Mouse (Mus musculus) retina, embryonic 14.5 days (tissue): Measurements from ENCODE around the gene Lonp1.
"Not testable (repeated sequence)": the region's sequence is repeated elsewhere in the genome, so short reads cannot be mapped to it uniquely, and the experiment has no call there.

Experiments
- DNase-seq: peaks from one replicate; pipeline ENCODE4 v3.0.0-alpha.2; 2015; ENCODE audit warnings: low spot score

Lonp1 gene

DNA sequence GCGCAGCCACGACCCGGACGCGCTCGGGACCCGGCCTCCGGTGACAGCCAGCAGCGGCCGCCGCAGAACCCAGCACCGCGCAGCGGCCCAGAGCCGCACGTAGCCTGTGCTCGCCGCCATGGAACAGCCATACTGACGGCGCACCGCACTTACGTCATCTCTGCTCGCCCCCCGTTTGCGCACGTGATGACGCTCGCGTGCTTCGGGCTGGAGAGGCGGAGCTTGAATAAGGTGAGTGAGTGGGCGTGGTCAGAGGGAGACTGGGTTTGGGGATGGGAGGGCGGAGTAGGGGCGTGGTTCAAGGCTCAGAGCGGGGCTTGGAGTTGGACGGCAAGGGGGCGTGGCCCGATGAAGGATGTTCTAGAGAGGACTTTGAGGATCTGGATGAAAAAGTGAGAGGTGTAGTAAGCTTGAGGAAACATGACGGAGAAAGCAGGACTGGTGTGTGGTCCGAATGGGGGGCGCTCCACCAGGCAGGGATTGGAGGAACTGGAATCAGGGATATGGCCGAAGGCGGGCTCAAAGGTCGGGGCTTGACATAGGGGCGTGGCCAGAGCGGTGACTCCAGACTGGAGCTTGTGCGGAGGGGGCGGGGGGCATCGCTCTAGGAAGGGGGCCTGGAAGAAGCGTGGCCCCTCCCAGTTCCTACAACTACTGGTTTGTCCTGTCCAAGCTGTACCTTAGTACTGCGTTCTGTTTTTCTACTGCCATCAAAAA, at the start of gene Lonp1:
Gene Lonp1, minus strand, starts transcription at position 134 of the 717 bp plus-strand sequence.
- peak; percentile 99 for DNase-seq

DNA sequence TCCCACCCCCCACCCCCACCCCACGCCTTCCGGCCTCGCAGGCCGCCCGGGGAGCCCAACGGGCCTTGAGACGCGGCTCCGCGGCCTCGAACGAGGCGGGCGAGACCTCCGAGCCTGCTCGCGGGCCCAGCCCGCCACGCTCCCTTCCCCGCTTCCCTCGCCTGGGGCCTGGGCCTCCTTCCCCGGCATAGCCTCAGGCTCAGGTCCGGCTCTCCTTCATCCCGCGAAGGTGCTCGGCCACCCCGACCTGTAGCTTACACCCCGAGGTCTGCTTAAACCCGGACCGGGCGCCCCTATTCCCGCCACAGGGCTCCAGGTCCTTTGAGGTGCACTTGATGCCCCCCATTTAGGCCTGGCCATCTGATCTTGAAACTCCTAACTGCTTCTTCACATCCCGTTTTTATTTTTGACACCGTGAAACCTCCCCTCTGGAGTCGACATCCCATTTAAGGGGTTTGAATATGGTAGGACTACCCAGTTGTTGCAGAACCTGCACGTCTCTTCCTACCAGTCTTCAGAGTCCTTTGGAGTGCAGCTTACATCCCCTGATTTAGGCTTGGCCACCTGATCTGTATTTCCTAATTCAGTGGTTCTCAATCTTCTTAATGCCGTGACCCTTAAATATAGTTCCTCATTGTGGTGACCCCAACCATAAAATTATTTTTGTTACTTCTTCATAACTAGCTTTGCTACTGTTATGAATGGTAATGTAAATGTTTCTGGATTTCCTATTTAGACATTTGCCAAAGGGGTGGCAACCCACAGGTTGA, 47.1 kb upstream of the Lonp1 start:
- no peak for DNase-seq

DNA sequence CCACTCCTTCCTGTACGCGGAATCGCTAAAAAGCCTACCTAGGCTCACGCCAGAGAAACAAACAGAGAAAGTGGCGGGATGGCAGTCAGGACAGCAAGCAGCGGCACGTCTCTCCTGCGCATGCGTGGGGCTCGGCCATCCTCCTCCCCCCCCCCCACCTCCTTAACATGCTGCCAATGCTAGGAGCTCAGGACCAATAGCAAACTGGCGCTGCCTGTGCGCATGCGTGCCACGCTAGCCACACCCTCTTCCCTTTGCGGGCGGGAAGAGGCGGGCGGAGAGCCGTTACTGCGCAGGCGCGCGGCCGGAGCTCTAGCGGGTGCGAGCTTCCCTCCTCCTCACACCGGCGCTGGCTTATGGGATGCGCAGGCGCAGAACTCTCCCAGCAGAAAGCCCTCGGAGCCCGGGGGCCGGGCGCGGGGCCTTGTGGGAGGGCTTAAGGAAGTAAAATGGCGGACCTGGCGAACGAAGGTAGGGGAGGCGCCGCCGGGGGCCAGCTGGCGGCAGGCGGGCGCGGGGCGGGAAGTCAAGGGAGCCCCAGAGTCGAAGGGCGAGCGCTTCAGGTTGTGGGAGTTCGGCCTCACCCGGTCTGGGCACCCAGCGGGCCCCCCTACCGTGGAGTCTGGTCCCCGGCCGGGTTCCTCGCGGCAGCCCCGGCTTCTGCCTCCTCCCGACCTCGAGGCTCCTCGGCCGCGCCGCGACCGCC, 46.4 kb upstream of the Lonp1 start, which contains the start of gene Ranbp3:
Gene Ranbp3, plus strand, starts transcription at position 354 of the 706 bp plus-strand sequence.
- peak; percentile 99 for DNase-seq

DNA sequence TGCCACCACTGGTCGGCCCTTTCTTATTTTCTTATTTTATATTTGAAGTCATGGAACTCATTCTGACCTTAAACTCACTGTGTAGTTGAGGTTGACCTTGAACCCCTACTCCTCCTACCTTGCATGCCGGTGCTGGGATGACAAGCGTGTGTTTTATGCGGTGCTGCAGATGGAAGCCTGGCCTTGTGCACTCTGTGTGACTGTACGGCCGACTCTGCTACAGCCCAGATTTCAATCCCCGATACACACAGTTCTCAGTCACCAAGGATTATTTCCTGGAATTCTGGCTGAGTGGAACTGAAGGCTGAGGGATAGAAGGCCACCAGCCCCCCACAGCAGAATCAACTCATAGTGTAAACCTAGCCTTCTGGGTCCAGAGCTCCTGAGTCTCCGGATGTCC, 43.1 kb upstream of the Lonp1 start:
- DNase-seq: no peak

DNA sequence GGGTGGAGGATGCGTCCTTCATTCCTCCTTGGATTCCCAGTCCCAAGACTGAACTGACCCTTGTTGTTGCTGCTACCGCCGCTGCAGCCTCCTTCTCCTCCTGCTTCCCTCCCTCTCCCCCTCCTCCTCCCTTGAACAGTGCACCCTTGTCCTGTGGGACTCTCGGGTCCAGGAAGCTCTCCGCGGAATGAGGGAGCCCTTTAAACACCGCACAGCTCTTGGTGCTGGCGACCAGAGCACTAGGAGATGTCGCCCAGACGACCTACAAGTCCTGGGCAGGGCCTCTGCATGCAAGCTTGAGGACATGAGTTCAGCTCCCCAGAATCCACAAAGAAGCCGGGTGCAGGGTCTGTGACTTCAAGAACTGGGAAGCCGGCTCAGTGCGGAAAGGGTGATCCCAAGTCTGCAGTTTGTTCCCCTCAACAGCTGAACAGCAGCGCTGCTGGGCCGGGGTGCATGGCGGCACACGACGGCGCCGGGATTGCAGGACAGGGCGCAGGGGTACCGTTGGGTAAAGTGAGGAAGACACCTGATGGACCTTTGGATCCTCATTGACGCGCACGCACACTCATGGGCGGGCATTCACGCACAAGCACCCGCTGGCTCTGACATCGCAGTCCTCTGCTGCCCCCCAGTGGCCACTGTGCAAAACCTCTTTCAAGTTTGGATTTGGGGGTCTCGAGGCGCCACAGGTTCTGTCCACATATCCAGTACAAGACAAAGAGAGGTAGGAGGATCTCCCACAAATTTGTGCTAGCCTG, 41.9 kb upstream of the Lonp1 start:
- DNase-seq: peak; percentile 94

DNA sequence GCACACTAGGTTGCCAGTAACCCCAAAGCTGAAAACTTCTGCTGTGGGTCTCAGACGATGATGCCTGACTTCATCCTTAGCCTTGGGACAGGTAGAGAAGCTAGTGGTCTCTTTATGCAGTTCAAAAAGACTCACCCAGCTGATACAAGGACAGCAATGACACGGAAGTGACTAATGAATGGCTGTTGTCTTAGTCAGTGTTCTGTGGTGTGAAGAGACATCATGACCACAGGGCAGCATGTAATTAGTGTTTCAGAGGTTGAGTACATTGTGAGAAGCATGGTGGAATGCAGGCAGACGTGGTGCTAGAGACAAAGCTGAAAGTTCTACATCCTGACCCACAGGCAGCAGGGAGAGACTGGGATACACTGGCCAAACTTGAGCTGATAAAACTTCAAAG, 40.9 kb upstream of the Lonp1 start:
- no peak for DNase-seq

DNA sequence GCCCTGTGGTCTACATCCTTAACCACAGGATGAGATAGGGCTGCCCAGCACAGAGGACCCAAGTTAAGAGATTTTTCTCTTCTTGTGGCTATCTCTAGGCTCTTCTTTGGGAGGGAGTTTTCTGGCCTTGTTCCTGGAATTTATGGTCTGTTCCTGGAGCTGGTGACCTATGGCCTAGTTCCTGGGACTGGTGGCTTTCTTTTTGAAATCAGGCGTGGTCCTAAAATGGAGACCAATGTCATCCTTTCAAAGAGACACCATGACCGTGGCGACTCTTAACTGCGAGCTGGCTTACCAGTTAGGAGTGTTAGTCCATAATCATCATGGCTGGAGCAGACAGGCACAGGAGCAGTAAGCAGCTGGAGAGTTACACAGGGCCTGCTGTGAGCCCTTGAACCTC, 39.7 kb upstream of the Lonp1 start:
- DNase-seq: no peak

DNA sequence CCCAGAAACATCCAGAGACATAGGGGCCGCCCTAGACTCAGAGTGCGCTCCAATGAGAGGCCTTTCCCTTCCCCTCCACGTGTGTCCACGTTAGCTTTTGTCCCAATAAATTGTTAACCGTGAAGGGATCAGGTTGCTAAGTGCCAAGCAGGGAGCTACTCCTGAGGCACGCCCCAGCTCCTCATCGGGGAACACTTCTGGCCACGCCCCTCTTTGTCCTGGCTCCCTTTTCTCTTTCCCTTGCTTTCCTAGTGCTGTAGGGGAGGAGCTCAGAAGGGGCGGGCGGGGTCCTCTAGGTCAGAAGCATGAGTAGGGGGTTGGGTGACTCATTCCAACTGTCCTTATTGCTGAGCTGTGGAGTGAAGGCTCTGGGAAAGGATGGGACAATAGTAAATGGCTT, 37.6 kb upstream of the Lonp1 start:
- DNase-seq: peak; percentile 56

DNA sequence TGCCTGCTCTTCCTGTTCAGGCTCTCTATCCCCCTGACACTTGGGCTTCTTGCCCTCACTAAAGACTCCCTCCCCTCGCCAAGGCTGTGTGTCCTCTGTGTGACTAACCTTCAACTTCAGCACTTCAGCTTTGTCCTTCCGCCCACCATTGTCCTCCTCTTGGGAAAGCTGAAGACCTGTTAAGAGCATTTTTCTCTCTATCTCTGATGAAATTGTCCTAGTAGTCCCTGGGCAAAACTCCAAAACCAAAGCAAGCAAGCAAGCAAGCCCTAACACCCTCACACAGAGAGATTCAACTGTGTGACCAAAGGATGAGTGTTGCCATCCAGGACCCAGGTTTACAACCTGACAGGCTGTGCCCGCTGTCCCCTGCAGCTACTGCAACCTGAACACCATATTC, 37.0 kb upstream of the Lonp1 start:
- DNase-seq: no peak

DNA sequence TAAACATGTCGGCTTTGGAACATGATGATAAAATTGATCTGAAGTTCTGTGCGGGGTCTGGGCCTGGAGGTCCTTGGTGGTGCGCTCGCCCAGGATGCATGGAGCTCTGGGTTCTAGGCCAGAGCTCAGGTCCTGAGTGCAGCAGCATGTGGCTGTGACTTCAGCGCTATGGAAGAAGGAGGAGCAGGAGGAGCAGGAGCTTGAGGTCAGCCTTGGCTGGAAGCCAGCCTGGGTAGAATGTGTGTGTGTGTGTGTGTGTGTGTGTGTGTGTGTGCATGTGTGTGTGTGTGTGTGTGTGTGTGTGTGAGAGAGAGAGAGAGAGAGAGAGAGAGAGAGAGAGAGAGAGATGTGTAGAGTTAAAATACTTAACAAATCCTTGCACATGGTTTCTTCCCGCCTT, 29.5 kb upstream of the Lonp1 start:
- DNase-seq: no peak

DNA sequence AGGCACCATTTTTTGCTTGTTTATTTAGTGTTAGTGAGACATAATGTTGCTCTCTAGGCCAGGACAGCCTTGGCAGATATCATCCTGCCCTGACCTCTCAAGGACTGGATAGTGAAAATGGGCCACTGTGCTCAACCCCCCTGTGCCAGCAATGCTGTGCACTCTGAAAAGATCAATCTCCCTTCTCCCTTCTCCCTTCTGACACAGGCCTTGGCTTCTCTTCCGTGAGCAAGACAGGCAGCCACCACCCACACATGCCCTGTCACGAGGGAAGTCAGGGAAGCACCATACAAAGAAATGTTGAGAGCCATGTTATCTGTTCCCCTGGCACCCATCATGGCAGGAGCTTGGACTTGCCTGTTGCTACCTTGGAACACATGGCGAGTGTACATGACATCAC, 28.6 kb upstream of the Lonp1 start:
- DNase-seq: no peak

DNA sequence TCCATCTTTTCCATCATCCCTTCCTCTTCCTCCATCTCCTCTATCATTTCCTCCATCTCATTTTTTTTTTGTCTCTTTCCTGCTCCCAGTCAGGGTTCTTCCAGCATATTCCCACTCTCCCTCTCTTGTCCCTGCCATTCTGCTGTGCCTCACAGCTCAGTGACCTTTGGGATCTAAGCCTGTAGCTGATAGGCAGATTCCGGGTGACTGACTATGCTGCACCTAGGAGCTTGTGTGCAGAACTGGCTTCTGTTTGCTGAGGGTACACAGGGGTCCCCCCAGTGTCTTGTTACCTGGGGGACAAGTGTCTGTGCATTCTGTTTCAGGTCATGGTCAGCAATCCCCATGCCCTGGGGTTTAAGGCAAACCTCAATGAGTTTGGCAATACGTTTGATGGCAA, 28.1 kb upstream of the Lonp1 start:
- DNase-seq: no peak

DNA sequence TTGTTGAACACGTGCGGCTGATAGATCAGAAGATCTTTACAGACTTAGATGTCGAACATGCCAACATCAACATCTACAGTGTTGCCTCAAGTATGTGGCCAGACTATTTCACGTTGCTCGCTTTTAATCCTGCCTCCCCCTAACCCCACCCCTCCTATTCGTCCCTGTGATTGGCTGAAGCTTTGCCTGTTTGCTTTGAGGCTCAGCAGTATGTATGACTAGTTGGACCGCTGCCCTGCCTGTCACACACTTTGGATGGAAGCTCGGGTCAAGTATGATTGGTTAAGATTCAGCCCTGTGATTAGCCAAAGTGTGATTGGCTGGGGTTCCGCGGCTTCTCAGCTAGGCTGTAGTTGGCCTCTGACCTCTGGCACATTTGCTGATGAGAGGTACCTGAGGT, 25.1 kb upstream of the Lonp1 start:
- DNase-seq: no peak

DNA sequence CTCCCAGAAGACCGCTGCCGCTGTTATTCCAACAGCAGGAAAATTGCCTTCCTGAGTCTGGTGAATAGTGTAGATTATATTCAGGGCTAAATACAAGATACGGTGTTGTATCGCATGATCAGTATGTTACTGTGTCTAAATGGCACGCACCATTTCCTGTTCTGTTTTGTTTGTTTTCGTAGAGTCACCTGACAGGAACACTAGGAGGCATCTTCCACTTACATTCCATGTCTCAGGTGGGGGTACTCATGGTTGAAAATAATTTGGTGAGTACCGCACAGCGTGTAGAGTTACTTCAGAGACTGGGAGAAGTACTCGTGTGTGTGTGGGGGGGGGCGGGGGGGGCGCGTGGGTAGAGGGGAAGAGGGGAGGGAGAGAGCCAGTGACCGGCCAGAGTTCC, 20.9 kb upstream of the Lonp1 start:
- DNase-seq: no peak

DNA sequence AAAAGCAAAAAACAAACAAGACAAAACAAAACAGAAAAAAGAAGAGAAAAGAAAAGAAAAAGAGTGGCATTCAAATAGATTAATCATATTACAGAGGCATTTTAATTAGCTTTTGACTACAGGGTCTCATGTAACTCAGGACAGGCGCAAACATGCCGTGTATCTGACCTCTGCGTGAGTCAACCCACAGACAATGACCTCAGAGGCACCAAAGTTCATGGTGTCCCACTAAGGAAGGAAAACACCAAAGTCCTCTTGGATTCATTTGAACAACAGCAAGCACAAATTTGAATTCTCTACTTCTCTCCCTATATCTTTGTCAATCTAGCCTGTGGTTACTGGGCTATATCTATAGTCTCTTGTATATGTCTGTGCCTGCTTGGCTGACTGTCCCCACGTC, 16.6 kb upstream of the Lonp1 start:
- no peak for DNase-seq

DNA sequence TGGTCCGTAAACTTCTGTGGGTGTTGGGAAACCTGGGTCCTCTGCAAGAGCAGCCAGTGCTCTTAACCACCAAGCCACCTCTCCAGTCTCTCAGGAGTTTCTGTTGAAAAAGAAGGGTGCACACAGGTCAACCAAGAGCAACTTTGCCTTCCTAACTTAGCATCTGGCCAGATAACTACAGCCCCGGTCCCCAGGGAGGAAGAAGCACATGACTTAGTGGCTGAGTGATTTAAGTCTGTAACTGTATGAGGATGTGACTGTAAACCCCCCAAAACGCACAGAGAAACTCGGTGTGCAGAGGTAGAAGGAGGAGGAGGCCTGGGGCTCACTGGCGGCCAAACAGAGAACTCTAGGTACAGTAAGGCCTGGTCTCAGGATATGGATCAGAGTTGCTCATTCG, 7.3 kb upstream of the Lonp1 start:
- no peak for DNase-seq

DNA sequence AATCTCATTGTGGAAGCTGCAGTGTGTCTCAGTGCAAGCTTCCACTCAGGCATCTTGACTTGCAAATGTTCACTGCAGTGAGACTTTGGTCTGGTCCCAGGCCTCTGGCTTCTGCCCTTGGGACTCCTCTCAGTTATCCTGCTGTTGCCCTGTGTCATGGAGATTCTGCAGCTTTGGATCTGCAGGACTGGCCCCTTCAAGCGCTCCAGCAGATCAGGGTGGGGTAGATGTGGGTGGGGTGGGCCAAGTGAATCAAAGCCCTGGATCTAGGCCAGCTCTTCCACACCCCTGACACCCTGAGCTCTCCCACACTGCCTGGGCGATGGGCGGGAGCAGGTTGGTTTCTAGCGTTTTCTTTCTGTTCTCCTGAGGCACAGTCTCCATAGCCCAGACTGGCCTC, 5.1 kb upstream of the Lonp1 start:
- DNase-seq: no peak

DNA sequence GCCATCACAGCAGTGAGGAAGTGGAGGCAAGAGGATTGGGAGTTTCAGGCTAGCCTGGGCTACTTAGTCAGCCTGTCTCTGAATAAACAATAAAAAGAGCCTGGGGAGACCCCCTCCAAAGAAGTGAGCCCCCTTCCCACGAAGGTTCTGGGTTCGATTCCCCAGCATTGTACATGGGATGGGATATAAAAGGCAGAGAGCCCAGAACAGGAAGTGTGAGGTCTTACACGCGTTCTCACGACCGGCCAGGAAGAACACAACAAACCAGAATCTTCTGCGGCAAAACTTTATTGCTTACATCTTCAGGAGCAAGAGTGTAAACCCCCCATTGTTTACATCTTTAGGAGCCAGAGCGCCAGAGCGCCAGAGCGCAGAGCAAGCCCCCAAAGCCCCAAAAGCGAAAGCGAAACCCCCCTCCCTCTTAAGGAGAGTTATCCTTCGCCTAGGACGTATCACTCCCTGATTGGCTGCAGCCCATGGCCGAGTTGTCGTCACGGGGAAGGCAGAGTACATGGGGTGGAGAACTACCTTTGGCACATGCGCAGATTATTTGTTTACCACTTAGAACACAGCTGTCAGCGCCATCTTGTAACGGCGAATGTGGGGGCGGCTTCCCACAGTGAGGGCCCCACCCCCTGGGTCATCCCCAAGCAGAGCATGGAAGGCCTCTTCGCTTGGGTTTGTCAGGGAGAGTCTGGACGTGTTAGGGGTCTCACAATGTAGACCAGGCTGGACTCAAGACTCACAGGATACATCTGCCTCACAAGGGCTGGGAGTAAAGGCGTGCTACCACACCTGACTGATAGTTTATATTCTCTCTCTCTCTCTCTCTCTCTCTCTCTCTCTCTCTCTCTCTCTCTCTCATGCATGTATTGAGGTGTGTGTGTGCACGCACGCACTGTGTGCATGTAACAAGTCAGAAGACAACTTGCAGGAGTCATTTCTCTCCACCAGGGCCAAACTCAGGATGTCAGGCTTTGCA, 3.4 kb upstream of the Lonp1 start:
- not testable (repeated sequence) for DNase-seq

DNA sequence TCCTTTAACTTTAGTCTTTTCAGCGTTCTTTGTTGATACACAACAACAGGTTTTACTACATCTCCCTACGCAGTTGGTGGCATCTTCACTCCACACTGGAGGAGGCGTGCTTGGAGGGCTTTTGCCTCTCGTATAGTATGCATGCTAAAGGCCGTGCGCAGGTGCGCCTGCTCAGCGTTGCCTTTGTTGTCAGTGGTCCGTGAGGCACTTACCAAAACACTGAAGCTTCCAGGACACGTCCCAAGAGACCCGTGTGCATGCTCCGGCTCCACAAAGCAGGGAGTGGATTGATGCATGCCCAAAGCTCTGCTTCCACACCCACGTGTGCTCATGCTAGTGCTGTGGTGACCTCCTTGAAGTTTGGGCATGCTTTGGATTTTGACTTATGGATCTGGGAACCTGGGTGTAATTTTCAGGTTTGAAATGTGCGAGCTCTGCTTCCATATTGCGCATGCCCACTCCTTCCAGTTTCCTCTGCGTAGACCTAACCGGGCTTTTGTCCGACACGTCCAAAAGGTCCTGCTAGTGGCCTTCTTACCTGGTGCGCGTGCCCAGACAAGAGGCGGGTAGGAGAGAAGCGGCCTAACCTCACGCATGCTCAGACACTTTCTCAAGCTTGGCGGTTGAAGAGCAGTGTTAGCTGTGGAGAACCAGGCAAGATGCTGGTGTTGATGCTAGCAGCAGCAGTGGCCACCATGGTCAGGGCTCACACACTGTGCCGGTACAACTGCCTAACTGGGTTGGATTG, 1.0 kb upstream of the Lonp1 start, which contains the start of gene Catsperd:
Gene Catsperd, plus strand, starts transcription at position 614 of the 748 bp plus-strand sequence.
- peak; percentile 56 for DNase-seq

DNA sequence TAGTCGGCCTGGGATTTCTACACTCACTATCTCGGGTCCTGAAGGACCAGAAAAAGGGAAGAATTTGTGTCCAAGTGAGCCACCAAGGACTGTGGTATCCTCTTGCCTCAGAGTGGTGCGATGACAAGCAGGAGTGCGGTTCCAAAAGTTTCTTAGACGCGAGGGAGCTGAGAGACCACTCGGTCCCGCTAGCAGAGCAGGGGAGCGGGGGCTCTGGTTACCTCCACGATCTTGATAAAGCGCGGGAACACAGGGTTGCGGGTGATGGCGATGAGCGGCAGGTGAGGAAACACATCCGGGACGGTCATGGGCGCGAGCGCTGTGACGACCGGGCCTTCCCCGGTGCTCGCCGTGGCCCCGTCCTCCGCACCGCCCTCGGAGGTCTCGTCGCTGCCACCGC, 427 bp downstream of the Lonp1 start:
- DNase-seq: no peak
